Mouse (Mus musculus) spleen, adult 18-20 months (tissue): Measurements from ENCODE around the gene Eif4a1.
A peak's percentile ranks its signal among the peaks of the same experiment; 100 is the strongest.
"Not testable (repeated sequence)": the region's sequence is repeated elsewhere in the genome, so short reads cannot be mapped to it uniquely, and the experiment has no call there.

Experiments
- DNase-seq, 2 experiments: peaks; one replicate each; pipeline ENCODE4 v3.0.0; 2022; ENCODE audit warnings: mixed read lengths in 2 of 2

Gene Eif4a1

GRCm38 (mm10) chr11:69672211-69672706 is at the start of gene Eif4a1:
TSS of gene Eif4a1 (minus strand) at chr11:69672423.
- peak; percentile 99 for DNase-seq

- DNase-seq: no peak
Measured at GRCm38 (mm10) chr11:69720852-69721251, 48.6 kb upstream of the Eif4a1 start.

GRCm38 (mm10) chr11:69719423-69719822 is 47.2 kb upstream of the Eif4a1 start:
- no peak for DNase-seq

- no peak for DNase-seq
Measured at GRCm38 (mm10) chr11:69718661-69719060, 46.4 kb upstream of the Eif4a1 start.

GRCm38 (mm10) chr11:69716953-69717352 is 44.7 kb upstream of the Eif4a1 start:
- no peak for DNase-seq

- DNase-seq: no peak
Measured at GRCm38 (mm10) chr11:69715929-69716328, 43.7 kb upstream of the Eif4a1 start.

GRCm38 (mm10) chr11:69715482-69715881 is 43.3 kb upstream of the Eif4a1 start:
- DNase-seq: no peak

- DNase-seq: no peak
Measured at GRCm38 (mm10) chr11:69714636-69715329, 42.6 kb upstream of the Eif4a1 start.

GRCm38 (mm10) chr11:69712954-69713672 is 40.9 kb upstream of the Eif4a1 start:
- no peak for DNase-seq

- DNase-seq: no peak
Measured at GRCm38 (mm10) chr11:69711082-69711481, 38.9 kb upstream of the Eif4a1 start.

- DNase-seq: no peak
Measured at GRCm38 (mm10) chr11:69710470-69710869, 38.2 kb upstream of the Eif4a1 start.

GRCm38 (mm10) chr11:69709554-69710446 is 37.6 kb upstream of the Eif4a1 start:
- no peak for DNase-seq

- DNase-seq: no peak
Measured at GRCm38 (mm10) chr11:69708614-69709265, 36.5 kb upstream of the Eif4a1 start.

GRCm38 (mm10) chr11:69707873-69708381 is 35.7 kb upstream of the Eif4a1 start:
- DNase-seq: no peak

GRCm38 (mm10) chr11:69707480-69707847 is 35.2 kb upstream of the Eif4a1 start:
- DNase-seq: no peak

GRCm38 (mm10) chr11:69706775-69707479 is 34.7 kb upstream of the Eif4a1 start:
- no peak for DNase-seq

GRCm38 (mm10) chr11:69704613-69705010 is 32.4 kb upstream of the Eif4a1 start:
- no peak for DNase-seq

GRCm38 (mm10) chr11:69703814-69704612 is 31.8 kb upstream of the Eif4a1 start:
- no peak for DNase-seq

GRCm38 (mm10) chr11:69703381-69703780 is 31.2 kb upstream of the Eif4a1 start:
- not testable (repeated sequence) for DNase-seq

GRCm38 (mm10) chr11:69702886-69703285 is 30.7 kb upstream of the Eif4a1 start:
- not testable (repeated sequence) for DNase-seq

GRCm38 (mm10) chr11:69699595-69699994 is 27.4 kb upstream of the Eif4a1 start:
- no peak for DNase-seq
